Mouse (Mus musculus) myocyte (in vitro differentiated cells): ENCODE data around the gene Ndufaf3. TPM values are rescaled to one million over a fixed set of nuclear protein-coding genes. Genes with fewer than 3 reads are reported as not detected.
A peak's percentile ranks its signal among the peaks of the same experiment; 100 is the strongest.

Source experiments
- H3K27me3 ChIP-seq: one replicate; pipeline ENCODE4 v1.6.1; 2011; ENCODE audit not compliant: control insufficient read depth, insufficient read depth, insufficient read length
- H3K36me3 ChIP-seq: one replicate; pipeline ENCODE4 v1.6.1; 2011; ENCODE audit not compliant: control insufficient read depth, insufficient read depth
- H3K4me2 ChIP-seq: one replicate; pipeline ENCODE4 v1.6.1; 2011; ENCODE audit warnings: low read depth, control low read depth
- H3K4me3 ChIP-seq: one replicate; pipeline ENCODE4 v1.5.1; 2011; ENCODE audit warnings: mild to moderate bottlenecking, control low read depth, moderate library complexity
- H3K79me2 ChIP-seq: one replicate; pipeline ENCODE4 v1.6.1; 2011; ENCODE audit not compliant: control insufficient read depth, insufficient read depth
- H3ac ChIP-seq: one replicate; pipeline ENCODE4 v1.6.1; 2011; ENCODE audit not compliant: control insufficient read depth, insufficient read length
- CEBPB ChIP-seq: IDR thresholded peaks from 2 replicates; pipeline ENCODE4 v1.6.1; 2011; ENCODE audit warnings: mild to moderate bottlenecking, moderate library complexity; ENCODE audit not compliant: poor library complexity, insufficient read depth, severe bottlenecking
- E2F4 ChIP-seq: IDR thresholded peaks from one replicate; pipeline ENCODE4 v1.6.1; 2011; ENCODE audit warnings: mild to moderate bottlenecking, control low read depth, moderate library complexity; ENCODE audit not compliant: insufficient read depth
- MAX ChIP-seq: IDR thresholded peaks from one replicate; pipeline ENCODE4 v1.6.1; 2011; ENCODE audit warnings: low read depth, mild to moderate bottlenecking, control low read depth
- MYOD1 ChIP-seq, 3 experiments: IDR thresholded peaks; one replicate each; pipeline ENCODE4 v1.6.1; 2011; ENCODE audit warnings: control low read depth in 2 of 3, low read depth in 2 of 3, mild to moderate bottlenecking in 2 of 3, moderate library complexity in 1 of 3; ENCODE audit not compliant: insufficient read length in 2 of 3, control insufficient read depth in 1 of 3
- MYOG ChIP-seq, 3 experiments: IDR thresholded peaks; one replicate each; pipeline ENCODE4 v1.6.1; 2011; ENCODE audit warnings: control low read depth in 2 of 3, low read depth in 2 of 3, mild to moderate bottlenecking in 2 of 3; ENCODE audit not compliant: insufficient read length in 2 of 3, control insufficient read depth in 1 of 3, insufficient read depth in 1 of 3
- POLR2A ChIP-seq: IDR thresholded peaks from one replicate; pipeline ENCODE4 v1.6.1; 2011; ENCODE audit warnings: low read depth, mild to moderate bottlenecking, control low read depth, moderate library complexity; ENCODE audit not compliant: insufficient read length
- POLR2AphosphoS2 ChIP-seq: IDR thresholded peaks from one replicate; pipeline ENCODE4 v1.6.1; 2011; ENCODE audit warnings: low read depth, control low read depth; ENCODE audit not compliant: insufficient read length
- REST ChIP-seq: IDR thresholded peaks from one replicate; pipeline ENCODE4 v1.6.1; 2011; ENCODE audit warnings: mild to moderate bottlenecking, control low read depth, moderate library complexity; ENCODE audit not compliant: insufficient read depth, insufficient read length
- SRF ChIP-seq: IDR thresholded peaks from one replicate; pipeline ENCODE4 v1.6.1; 2011; ENCODE audit warnings: low read depth; ENCODE audit not compliant: control insufficient read depth, insufficient read length
- TCF12 ChIP-seq: IDR thresholded peaks from one replicate; pipeline ENCODE4 v1.6.1; 2011; ENCODE audit warnings: mild to moderate bottlenecking, control low read depth; ENCODE audit not compliant: poor library complexity, insufficient read depth, severe bottlenecking
- TCF3 ChIP-seq: IDR thresholded peaks from one replicate; pipeline ENCODE4 v1.6.1; 2011; ENCODE audit warnings: low read depth, control low read depth; ENCODE audit not compliant: insufficient read length
- USF1 ChIP-seq: IDR thresholded peaks from one replicate; pipeline ENCODE4 v1.6.1; 2011; ENCODE audit warnings: low read depth, mild to moderate bottlenecking, control low read depth, moderate library complexity
- polyA plus RNA-seq: library from polyadenylated mRNA; unstranded; fragments of >200 nt; fragmentation: generic; extraction: Trizol; gene quantifications from one replicate; pipeline ENCODE4 v1.2.1, GENCODE M21; 2012; ENCODE audit warnings: missing spikeins

The Ndufaf3 gene
- polyA plus RNA-seq, 1 experiment, result 25.8 TPM

DNA sequence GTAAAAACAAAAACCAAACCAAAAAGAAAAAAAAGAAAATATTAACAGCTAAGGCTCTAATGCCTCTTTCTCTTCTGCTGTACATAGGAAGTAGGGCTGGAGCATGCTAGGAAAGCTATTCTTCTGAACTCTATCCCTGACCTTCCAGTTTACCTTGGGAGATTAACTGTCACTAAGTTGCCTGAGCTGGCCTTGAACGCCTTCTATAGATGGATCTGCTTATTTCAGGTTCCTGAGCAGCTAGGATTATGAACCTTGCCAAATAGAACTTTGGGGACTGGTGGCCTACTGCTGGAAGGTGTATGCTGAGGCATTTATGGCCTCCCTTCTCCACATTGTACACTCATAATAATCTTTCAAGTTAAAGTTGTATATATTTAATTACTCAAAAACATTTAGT lies 36.3 kb downstream of the Ndufaf3 start:
- Histone ChIP-seq H3K27me3 (no peaks in the 10 kb centered on the region), H3K4me2 (no peak overlapping the region), H3K4me3 (no peak overlapping the region), H3K79me2 (peaks cover 32% of the 10 kb centered on the region), H3ac (no peak overlapping the region), H3K36me3 (peaks cover 60% of the 10 kb centered on the region)
- TF ChIP-seq MAX (no peak), SRF (no peak), CEBPB (no peak), E2F4 (no peak), POLR2AphosphoS2 (no peak), MYOG (IDR thresholded peaks at IDR 0.05; ENCODE audit: control insufficient read depth in 1 of 3, insufficient read depth in 1 of 3, insufficient read length in 2 of 3, low read depth in 2 of 3) (no peak), REST (no peak), TCF3 (no peak), POLR2A (no peak), MYOD1 (IDR thresholded peaks at IDR 0.05; ENCODE audit: control insufficient read depth in 1 of 3, insufficient read length in 2 of 3, low read depth in 2 of 3) (no peak), USF1 (no peak), TCF12 (no peak)

DNA sequence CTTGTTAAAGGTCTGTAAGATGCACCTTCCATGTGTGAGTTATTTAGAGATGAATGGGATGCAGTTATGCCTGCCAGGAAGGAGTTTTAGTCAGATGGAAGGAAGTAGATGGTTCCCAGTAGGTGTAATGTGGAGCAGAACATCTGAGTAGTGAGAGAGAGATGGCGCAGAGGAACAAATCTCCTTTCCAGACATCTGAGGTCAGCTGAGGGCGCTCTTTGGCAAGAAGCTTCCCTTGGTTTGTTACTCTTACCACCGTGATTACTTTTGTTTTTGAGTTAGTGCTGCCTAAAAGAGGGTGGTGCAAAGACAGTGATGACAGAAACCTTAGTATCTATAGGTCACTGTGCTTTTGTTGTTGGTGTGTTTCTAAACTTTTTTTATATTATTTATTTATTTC lies 41.8 kb downstream of the Ndufaf3 start:
- Histone ChIP-seq H3K4me2 (no peak overlapping the region), H3K4me3 (no peak overlapping the region), H3ac (no peak overlapping the region), H3K27me3 (no peaks in the 10 kb centered on the region), H3K79me2 (peaks cover 85% of the 10 kb centered on the region), H3K36me3 (peaks cover 32% of the 10 kb centered on the region)
- TF ChIP-seq TCF12, result no peak
- TF ChIP-seq E2F4, result no peak
- TF ChIP-seq MYOD1 (IDR thresholded peaks at IDR 0.05; ENCODE audit: control insufficient read depth in 1 of 3, insufficient read length in 2 of 3, low read depth in 2 of 3), result no peak
- TF ChIP-seq CEBPB, result no peak
- TF ChIP-seq TCF3, result no peak
- no peak for TF ChIP-seq REST
- TF ChIP-seq POLR2A, result no peak
- TF ChIP-seq POLR2AphosphoS2, result no peak
- TF ChIP-seq MYOG (IDR thresholded peaks at IDR 0.05; ENCODE audit: control insufficient read depth in 1 of 3, insufficient read depth in 1 of 3, insufficient read length in 2 of 3, low read depth in 2 of 3), result no peak
- TF ChIP-seq SRF, result no peak
- no peak for TF ChIP-seq MAX
- TF ChIP-seq USF1, result no peak

DNA sequence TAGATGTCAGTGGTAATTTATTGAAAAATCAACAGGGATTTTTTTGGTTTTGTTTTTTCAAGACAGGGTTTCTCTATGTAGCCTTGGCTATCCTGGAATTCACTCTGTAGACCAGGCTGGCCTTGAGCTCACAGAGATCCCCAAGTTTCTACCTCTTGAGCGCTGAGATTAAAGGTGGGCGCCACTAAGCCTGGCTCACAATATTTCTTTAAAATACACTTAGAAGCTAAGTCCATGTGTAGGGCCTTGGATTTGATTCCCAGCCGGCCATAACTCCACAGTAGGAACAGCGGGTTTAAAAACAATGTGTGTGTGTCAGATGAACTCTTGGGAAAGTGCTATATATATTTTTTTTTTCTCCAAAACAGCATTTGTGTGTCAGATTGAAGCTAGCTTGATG lies 43.9 kb downstream of the Ndufaf3 start:
- Histone ChIP-seq H3K27me3 (no peaks in the 10 kb centered on the region), H3K79me2 (peaks cover 100% of the 10 kb centered on the region), H3K4me3 (no peak overlapping the region), H3K4me2 (no peak overlapping the region), H3K36me3 (peaks cover 12% of the 10 kb centered on the region), H3ac (no peak overlapping the region)
- TF ChIP-seq MYOD1 (IDR thresholded peaks at IDR 0.05; ENCODE audit: control insufficient read depth in 1 of 3, insufficient read length in 2 of 3, low read depth in 2 of 3), result no peak
- no peak for TF ChIP-seq REST
- no peak for TF ChIP-seq TCF12
- no peak for TF ChIP-seq POLR2A
- no peak for TF ChIP-seq TCF3
- no peak for TF ChIP-seq E2F4
- TF ChIP-seq POLR2AphosphoS2, result no peak
- TF ChIP-seq CEBPB, result no peak
- TF ChIP-seq MAX, result no peak
- TF ChIP-seq SRF, result no peak
- TF ChIP-seq USF1, result no peak
- no peak for TF ChIP-seq MYOG (IDR thresholded peaks at IDR 0.05; ENCODE audit: control insufficient read depth in 1 of 3, insufficient read depth in 1 of 3, insufficient read length in 2 of 3, low read depth in 2 of 3)

DNA sequence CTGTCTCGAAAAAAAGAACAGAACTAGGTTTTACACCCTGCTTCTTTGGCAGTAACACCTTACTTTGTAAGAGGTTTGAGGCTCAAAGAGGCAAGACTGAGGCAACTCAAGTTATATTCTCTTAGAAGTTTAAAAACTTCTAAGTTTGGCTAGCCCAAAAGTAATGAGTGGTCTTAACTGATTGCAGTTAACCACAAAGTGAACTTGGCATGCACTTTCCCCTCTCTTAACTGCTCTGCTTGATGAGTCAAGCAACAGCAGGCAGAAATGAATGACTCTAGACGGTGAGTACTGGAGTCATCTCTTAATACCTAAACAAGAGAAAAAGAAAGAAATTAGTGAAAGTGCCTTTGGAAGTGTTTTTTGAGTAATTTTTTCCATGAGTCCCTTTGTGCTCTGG lies 45.6 kb downstream of the Ndufaf3 start:
- peaks cover 3% of the 10 kb centered on the region for H3K36me3 ChIP-seq
- no peak overlapping the region for H3K4me3 ChIP-seq
- no peaks in the 10 kb centered on the region for H3K27me3 ChIP-seq

DNA sequence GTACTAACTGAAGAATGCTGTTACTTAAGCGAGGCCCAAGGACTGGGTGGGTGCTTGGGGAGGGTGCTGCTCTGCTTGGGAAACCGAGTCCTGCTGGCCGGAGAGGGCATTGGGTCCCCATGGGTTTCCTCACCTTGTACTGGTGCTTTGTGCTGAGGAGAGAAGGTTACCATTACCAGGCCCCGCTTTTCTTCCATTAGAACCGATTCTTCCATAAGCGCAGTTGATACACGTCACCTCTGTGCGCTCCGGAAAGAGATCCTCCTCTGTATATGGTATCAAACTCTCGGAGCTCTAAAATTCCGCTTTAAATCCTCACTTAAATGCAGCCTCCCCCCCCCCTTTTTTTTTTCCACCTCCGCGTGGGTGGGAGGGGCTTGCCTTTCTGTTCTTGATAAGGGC lies 49.3 kb downstream of the Ndufaf3 start:
- Histone ChIP-seq H3K79me2 (peaks cover 52% of the 10 kb centered on the region), H3K4me2 (peak overlapping the region; percentile 79), H3K4me3 (peak overlapping the region; percentile 73), H3ac (peak overlapping the region; percentile 97), H3K36me3 (peaks cover 17% of the 10 kb centered on the region), H3K27me3 (no peaks in the 10 kb centered on the region)
- no peak for TF ChIP-seq USF1
- no peak for TF ChIP-seq REST
- TF ChIP-seq SRF, result no peak
- TF ChIP-seq POLR2AphosphoS2, result no peak
- no peak for TF ChIP-seq TCF3

More for the DNA sequence above, 45.6 kb downstream of the Ndufaf3 start:
- Histone ChIP-seq H3K79me2 (peaks cover 89% of the 10 kb centered on the region), H3K4me2 (peak overlapping the region; percentile 30), H3ac (no peak overlapping the region)
- no peak for TF ChIP-seq REST
- no peak for TF ChIP-seq POLR2A
- TF ChIP-seq E2F4, result no peak
- TF ChIP-seq USF1, result no peak
- TF ChIP-seq MYOD1 (IDR thresholded peaks at IDR 0.05; ENCODE audit: control insufficient read depth in 1 of 3, insufficient read length in 2 of 3, low read depth in 2 of 3), result no peak
- TF ChIP-seq TCF12, result no peak
